Mouse (Mus musculus): Measurements from ENCODE around the gene Unc13a.

Unc13a gene

GRCm38 (mm10) chr8:71686143-71686734 lies 14.7 kb upstream of the Unc13a start:
- peak in 1 of 2 experiments; percentile 51 for DNase-seq

GRCm38 (mm10) chr8:71685573-71685972 lies 14.0 kb upstream of the Unc13a start:
- no peak for DNase-seq

DNA sequence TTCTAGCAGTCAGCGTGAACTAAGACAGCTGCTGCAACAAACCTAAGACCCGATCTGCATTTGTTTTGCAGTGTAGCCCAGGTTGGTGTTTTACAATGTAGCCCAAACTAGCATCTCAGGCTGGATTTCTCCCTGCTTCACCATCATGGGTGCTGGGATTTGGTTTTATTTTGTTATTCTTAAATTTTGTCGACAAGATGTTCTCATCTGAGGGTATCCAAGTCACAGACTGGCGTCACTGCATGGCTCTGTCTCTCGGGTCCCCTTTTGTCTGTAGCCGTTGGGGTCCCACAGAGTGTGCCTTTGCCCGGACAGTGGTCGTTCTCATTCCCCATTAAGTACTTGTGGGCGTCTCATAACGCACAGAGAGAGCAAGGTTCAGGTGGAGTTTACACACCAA lies 13.1 kb upstream of the Unc13a start:
- peak in 1 of 2 experiments; percentile 26 for DNase-seq

DNA sequence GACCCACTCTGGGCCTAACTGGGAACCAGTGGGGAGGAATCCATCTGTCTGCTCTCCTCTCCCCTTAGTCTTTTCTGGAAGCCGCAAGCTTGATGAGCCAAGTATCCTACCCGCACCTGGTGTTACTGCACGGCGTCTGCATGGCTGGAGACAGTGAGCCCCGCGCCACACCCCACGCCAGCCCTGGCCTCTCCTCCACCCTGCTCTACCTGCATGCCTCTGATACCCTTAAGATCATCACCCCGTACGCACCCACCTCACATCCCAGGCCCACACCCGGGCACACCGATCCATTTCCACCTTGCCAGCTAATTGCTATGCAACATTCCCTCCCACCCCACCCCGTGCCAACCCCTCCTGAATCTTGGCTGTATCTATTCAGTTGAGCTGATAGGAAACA lies 11.3 kb upstream of the Unc13a start:
- no peak for DNase-seq

GRCm38 (mm10) chr8:71681369-71681915 lies 9.9 kb upstream of the Unc13a start:
- DNase-seq, result peak in 1 of 2 experiments; percentile 42

- peak; percentile 32 to 74 for DNase-seq
These were observed 8.9 kb upstream of the Unc13a start for GRCm38 (mm10) chr8:71680471-71680870.

- no peak for DNase-seq
These were observed 8.1 kb upstream of the Unc13a start for GRCm38 (mm10) chr8:71679550-71680168.

- no peak for DNase-seq
These were observed 7.6 kb upstream of the Unc13a start for GRCm38 (mm10) chr8:71679116-71679515.

DNA sequence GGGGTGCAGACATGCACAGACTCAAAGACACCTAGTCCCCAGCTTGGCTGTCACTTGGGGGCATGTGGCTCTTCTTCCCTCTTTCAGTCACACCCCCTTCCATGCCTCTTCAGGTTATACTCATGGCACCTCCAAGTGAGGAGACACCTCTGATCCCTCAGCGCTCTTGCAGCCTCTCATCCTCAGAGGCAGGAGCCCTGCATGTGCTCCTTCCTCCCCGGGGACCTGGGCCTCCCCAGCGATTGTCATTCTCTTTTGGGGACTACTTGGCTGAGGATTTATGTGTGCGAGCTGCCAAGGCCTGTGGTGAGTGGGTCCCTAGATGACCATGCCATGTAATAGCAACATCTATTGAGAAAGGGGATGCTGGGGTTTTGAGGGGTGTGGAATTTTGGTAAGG lies 6.7 kb upstream of the Unc13a start:
- no peak for DNase-seq

DNA sequence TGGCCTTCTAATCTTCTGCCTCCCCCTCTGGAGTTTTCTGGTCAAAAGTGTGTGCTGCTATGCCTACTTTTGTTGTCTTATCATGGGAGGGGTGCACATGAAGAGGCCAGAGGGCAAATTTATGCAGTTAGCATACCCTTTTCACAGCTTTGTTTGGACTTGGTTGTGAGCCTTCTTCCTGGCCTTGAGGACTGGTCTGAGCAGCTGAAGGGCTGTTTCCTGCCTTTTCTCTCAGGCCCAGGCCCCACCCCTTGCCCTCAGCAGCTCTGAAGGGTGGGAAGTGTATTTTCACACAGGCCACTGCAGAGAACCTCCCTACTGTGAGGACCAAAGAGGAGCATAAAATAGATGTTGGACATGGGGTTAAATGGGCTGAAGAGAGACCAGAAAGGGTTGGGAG lies 6.0 kb upstream of the Unc13a start:
- peak; percentile 55 to 73 for DNase-seq

DNA sequence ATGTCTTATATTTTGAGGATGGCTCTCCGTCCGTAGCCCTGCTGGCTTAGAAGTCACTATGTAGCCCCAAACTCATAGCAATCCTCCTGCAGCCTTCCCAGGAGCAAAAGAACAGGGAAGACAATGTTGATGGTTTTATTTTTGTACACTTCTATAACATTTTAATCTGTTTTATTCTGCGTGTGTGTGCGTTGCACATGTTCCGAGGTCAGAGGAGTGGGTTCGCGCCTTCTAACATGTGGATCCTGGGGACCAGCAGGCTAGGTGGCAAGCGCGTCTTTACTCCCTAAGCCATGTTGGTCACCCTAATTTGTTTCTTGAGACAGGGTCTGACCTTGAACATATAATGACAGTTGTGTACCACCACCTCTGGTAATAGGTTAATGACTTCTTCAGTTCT lies 5.2 kb upstream of the Unc13a start:
- DNase-seq, result no peak

DNA sequence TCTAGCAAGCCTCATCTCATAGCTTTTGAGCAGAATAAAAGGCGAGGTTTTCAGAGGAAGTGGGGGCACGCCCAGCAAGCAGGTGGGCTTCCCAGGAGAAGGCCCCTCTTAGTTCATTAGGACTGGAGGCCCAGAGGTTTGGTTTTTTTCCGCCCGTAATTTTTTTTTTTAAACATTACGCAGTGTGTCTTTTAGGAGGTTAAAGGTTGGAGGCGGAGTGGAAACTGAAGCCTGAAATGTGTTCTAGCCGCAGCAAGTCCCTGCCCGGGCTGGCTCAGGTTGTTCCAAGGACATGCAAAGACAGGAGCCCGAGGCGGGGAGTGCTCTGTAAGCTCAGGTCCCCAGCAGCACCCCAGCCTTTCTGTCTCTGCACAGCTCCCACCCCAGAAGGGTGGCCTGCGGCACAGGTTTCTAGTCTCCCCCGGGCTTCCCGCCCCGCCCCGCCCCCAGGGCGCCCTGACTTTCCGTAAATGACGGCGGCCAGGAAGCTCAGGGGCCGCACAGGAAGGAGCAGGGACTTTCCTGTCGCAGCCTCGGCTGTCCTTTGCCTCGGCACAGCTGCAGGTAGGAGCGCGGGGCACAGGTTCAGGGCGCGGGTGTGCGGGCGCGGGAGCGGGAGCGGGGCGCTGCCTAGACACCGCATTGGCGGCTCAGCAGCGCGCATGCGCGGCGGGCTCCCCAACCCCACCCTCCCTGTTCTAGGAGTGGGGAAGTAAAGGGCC lies 4.6 kb upstream of the Unc13a start, which contains the start of gene Jak3:
Gene Jak3, plus strand, starts transcription at position 277 of the 722 bp plus-strand sequence.
- DNase-seq, result peak; percentile 59 to 82

- no peak for DNase-seq
These were observed 4.0 kb upstream of the Unc13a start for GRCm38 (mm10) chr8:71675456-71676019.

DNA sequence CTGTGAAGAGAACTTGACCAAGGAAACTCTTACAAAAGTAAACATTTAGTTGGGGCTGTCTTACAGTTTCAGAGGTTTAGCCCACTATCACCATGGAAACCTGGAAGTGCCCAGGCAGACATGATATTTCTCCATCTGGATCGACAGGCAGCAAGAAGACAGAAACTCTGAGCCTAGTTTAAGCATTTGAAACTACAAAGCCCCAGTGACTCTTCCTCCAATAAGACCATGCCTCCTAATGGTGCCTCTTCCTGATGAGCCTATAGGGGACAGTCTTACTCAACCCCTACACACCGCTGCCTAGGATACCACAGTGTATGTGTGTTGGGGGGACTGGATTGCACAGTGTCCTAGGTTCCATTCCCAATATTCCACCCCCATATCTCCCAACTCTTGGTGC lies 2.5 kb upstream of the Unc13a start:
- no peak for DNase-seq

DNA sequence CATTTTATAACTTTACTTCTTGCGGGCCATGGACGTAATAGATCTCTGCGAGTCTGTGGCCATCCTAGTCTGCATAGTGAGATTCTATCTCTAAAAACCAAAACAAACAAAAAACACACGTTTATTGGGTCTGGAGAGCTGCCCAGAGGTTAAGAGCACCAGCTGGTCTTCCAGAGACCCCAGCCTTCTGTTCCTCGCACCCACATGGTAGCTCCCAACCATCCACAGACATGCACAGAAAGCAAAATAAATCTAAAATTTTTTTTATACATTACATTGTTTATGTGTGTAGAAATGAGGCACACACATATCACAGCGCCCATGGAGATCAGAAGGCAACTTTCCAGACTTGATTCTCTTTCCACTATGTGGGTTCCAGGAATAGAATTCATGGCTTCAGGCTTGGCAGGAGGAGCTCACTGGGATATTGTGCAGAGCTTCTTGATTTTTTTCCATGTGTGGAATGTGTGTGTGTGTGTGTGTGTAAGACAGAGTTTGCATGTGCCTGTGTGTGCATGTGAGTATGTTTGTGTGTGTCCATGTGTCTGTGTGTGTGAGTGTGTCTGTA lies 695 bp upstream of the Unc13a start:
- no peak for DNase-seq

- DNase-seq, result peak; percentile 40 to 80
These were observed 672 bp downstream of the Unc13a start for GRCm38 (mm10) chr8:71670621-71671548.

GRCm38 (mm10) chr8:71670198-71670597 lies 1.4 kb downstream of the Unc13a start:
- peak in 1 of 2 experiments; percentile 21 for DNase-seq

DNA sequence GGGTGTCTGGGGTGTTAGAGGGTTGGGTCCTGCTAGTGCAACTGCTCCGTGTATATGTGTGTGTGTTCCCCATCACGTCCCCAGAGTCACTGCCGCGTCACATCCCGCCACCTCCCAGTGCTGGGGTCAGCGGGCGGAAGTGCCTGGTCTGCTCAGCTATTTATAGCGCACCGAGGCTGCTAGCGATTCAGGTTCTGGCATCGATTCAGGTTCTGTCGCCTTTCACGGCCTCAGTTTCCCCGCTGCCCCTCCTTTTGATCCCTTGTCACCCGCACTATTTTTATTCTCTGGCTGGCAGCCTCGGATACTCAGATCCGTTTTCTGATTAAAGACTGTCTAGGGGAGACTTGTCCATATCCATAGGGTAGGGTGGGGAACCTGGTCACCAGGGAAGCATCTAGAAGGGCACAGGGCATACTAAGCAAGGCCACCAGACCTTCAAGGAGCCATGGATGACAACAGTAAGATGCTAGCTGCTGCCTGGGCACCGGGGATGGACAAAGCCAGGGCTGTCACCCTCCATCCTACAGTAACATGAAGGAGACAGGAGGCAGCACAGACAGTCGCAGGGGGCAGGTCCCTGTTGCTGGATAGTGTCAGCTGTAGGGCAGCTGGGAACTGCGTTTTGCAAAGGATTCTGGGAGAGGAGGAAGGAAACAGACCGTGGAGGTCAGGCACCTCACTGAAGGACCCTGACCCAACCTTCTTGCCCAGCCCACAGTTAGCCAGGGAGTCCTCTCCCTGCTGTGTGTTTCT lies 3.2 kb downstream of the Unc13a start:
- peak in 1 of 2 experiments; percentile 71 for DNase-seq

DNA sequence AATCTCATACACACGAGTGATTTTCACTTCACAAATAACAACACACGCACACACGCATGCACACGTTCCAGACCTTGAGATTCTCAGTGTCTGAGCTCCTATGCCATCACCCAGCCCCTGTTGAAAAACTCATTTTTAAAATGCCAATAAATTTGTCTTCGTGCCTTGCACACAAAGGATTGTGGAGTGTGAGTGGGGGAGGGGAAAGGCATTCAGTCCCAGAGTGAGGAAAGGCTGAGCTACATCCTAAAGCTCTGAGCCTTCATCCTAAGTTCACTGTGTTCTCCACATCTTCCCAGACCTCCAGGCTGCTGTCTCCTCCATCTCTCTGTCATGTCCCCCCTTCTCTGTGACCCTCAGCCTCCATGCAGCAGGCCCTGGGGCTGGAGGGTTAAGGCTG lies 4.3 kb downstream of the Unc13a start:
- no peak for DNase-seq

GRCm38 (mm10) chr8:71666855-71667254 lies 4.7 kb downstream of the Unc13a start:
- DNase-seq, result no peak
